Mouse (Mus musculus): ENCODE data around the gene Vat1l. TPM values are rescaled to one million over a fixed set of nuclear protein-coding genes. Genes with fewer than 3 reads are reported as not detected.
A peak's percentile ranks its signal among the peaks of the same experiment; 100 is the strongest.

The Vat1l gene
- polyA plus RNA-seq, 2 experiments from 2014 or later: not detected

GRCm38 (mm10) chr8:114298253-114298652 is 92.8 kb downstream of the Vat1l start:
- no peak for ATAC-seq

- no peak for ATAC-seq
Measured at GRCm38 (mm10) chr8:114300072-114300471, 94.7 kb downstream of the Vat1l start.

- ATAC-seq: no peak
Measured at GRCm38 (mm10) chr8:114306296-114306695, 100.9 kb downstream of the Vat1l start.

- ATAC-seq: no peak
Measured at GRCm38 (mm10) chr8:114314669-114315325, 109.4 kb downstream of the Vat1l start.

DNA sequence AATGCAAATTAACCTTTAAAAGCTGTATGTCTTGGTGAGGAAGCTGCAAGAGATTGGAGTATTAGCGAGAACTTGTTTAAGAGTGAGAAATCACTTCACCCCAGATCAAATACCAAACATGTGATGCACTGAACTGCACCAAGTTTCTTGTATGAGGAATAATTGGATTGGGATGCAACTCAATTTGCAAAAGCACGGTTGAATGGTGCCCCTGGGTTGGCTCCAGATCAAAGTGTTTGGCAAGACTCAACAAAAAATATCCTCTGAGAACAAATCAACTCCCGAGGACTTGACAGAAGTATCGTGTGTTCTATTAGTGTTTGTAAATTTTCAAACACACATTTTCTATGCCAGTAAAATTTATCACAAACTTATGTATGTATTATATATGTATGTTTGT is 112.7 kb downstream of the Vat1l start:
- no peak for ATAC-seq

GRCm38 (mm10) chr8:114322096-114322495 is 116.7 kb downstream of the Vat1l start:
- no peak for ATAC-seq

GRCm38 (mm10) chr8:114331928-114332327 is 126.5 kb downstream of the Vat1l start:
- no peak for ATAC-seq

GRCm38 (mm10) chr8:114332949-114333348 is 127.5 kb downstream of the Vat1l start:
- no peak for ATAC-seq

- no peak for ATAC-seq
Measured at GRCm38 (mm10) chr8:114335721-114336120, 130.3 kb downstream of the Vat1l start.

GRCm38 (mm10) chr8:114342276-114342675 is 136.9 kb downstream of the Vat1l start:
- no peak for ATAC-seq

DNA sequence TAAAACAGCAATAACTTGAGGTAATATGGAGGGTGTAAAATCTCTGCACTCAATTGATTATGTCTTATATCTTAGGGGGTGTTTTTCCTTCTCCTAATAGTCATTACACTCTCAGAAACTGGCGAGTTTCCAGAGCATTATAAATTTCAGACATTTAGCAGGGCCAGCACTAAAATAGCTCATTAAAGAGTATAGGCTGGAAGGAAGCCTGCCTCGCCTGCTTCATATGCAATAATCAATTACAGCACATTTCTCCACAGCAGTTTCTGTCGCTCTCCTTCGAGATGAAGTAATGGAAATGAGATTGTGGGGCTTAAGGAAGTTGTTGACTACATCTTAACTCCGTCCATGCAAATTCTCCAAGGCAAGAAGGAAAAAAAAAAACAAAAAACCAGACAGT is 139.4 kb downstream of the Vat1l start:
- ATAC-seq: no peak

- no peak for ATAC-seq
Measured at GRCm38 (mm10) chr8:114346045-114346444, 140.6 kb downstream of the Vat1l start.

GRCm38 (mm10) chr8:114351643-114352427 is 146.4 kb downstream of the Vat1l start:
- ATAC-seq: peak; percentile 64

DNA sequence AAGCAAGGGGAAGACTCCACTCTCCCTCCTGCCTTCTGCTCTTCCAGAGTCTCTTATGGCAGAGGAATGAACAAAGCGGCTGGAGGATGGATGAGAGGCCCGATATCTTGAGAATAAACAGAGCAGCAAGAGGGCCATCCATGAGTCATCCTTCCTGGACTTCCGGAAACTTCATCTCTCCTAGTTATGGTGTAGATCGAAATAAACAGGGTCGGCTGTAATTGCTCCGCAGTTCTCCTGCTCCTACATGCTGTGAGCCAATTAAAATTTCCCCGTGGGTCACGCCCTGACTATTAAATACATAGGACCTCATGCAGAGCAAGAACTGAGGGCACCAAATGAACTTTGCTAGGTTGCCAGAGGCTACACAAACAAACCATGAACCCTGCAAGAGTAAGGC is 155.1 kb downstream of the Vat1l start:
- no peak for ATAC-seq

DNA sequence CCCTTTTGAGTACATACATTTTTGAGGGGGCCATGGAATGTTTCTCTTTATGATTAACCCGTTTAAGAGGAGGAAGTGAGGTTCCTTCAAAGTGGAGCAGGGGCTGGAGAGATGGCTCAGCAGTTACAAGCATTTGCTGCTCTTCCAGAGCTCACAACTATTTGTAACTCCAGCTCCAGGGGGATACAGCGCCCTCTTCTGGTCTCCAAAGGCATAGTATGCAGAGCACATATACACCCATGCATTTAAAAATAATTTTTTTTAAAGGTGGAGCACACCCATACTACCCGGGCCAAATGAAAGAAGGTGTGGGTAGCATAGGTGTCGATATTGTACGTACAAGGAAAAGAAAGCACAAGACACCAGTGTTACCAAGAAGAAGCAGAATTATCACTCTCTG is 157.8 kb downstream of the Vat1l start:
- no peak for ATAC-seq

- no peak for ATAC-seq
Measured at GRCm38 (mm10) chr8:114363656-114364055, 158.2 kb downstream of the Vat1l start.

GRCm38 (mm10) chr8:114369038-114369976 is 163.9 kb downstream of the Vat1l start:
- ATAC-seq: peak; percentile 61

DNA sequence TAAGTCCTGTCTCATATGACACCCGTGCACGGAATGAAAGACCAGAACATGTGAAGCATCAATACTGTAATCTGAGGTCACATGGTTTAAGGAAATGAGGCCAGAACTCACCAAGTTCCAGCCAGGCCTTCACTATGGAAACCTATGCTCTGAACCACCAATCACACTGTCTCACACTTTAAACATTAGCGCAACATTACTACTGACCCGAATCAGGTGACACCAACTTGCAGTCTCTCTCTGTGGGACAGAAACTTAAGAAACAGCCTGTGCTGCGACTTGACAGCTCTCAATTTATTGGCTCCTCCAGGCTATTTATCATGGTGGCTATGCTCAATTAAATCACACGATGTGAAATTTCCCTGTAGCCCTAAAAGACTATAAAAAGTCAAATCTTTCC is 169.0 kb downstream of the Vat1l start:
- ATAC-seq: no peak

GRCm38 (mm10) chr8:114384189-114384588 is 178.8 kb downstream of the Vat1l start:
- ATAC-seq: no peak

DNA sequence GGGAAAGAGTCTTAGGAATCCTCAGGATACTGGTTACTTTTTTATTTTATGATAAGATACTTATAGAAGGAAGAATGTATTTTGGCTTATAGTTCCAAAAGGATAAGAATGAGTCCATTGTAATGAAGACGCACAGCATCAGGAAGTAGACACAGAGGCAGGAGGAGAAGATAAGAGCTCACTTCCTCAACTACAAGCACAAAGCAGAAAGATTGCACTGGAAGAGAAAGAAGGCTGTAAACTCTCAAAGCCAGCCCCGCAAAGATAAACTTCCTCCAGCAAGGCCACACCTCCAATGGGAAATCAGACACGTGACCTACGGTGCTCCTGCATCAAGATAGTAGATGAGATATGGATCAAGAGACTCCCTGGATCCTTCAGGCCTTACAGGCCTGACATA is 182.1 kb downstream of the Vat1l start:
- no peak for ATAC-seq

- no peak for ATAC-seq
Measured at GRCm38 (mm10) chr8:114390465-114391254, 185.2 kb downstream of the Vat1l start.

DNA sequence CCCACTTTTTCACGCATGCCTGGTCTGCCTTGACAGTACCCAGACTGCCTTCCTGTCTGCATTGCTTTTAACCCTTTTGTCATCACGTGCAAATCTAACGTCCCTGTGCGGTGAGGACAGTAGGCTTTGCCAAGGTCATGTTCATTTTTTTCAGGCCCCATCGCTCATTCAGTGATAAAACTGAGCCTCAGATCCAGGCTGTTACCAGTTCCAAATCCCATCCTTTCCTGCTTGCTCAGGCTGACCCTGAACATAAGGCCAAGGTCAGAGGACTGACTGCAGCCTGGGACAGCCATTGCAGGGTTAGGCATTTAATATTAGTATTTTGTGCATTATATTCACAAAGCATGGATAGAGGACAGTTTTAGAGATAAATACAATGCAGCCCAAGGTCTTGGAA is 192.9 kb downstream of the Vat1l start:
- no peak for ATAC-seq

All from CD4-positive, CD25-positive, alpha-beta regulatory T cell, adult 4 months (primary cell).